Mouse (Mus musculus) testis, adult 2 months (tissue): ENCODE results near the gene Trim13.

ENCODE experiments used
- CTCF ChIP-seq: fragments of 200-500 bp; IDR thresholded peaks from 2 replicates; pipeline ENCODE4 v1.5.1; 2012; ENCODE audit warnings: low read depth, mild to moderate bottlenecking, inconsistent platforms, low read length, moderate library complexity; ENCODE audit not compliant: control insufficient read depth, insufficient read depth, insufficient replicate concordance
- POLR2A ChIP-seq: fragments of 200-500 bp; IDR thresholded peaks from 2 replicates; pipeline ENCODE4 v1.6.1; 2012; ENCODE audit warnings: low read depth, mild to moderate bottlenecking, inconsistent platforms, low read length, moderate library complexity; ENCODE audit not compliant: control insufficient read depth

GRCm38 (mm10) chr14:61650291-61650960, 52.4 kb downstream of the Trim13 start:
- no peak for TF ChIP-seq CTCF
- no peak for TF ChIP-seq POLR2A
